Mouse (Mus musculus): ENCODE measurements at regions not wholly inside any gene's neighbourhood (a gene's known extent, or its start where the extent isn't known, plus 50 kb on each side); places are given as distances from the start of the nearest gene placed in this dataset.
"Not testable (repeated sequence)": the region's sequence is repeated elsewhere in the genome, so short reads cannot be mapped to it uniquely, and the experiment has no call there.

GRCm38 (mm10) chr1:123156851-123157250 lies 888.5 kb downstream of the Dpp10 start:
- DNase-seq (ENCODE audit: low read depth, low spot score), result peak; percentile 60

GRCm38 (mm10) chr1:123154558-123154957 lies 890.8 kb downstream of the Dpp10 start:
- DNase-seq (ENCODE audit: low read depth, low spot score), result peak; percentile 51

- not testable (repeated sequence) for DNase-seq (ENCODE audit: low read depth, low spot score)
Observed at GRCm38 (mm10) chr1:123133891-123134290, 911.5 kb downstream of the Dpp10 start.

All from telencephalon, adult 2 months (tissue).